Mouse (Mus musculus) liver, embryonic 11.5 days (tissue): ENCODE data around the gene Ppard. TPM values are rescaled to one million over a fixed set of nuclear protein-coding genes. Genes with fewer than 3 reads are reported as not detected.

Experiments
- polyA plus RNA-seq: library from polyadenylated mRNA; unstranded; fragments of >200 nt; fragmentation: Nextera tagmentation; extraction: Ambion mirVana; gene quantifications from 2 replicates; pipeline ENCODE4 v1.2.1, GENCODE M21; 2014

Ppard gene
- polyA plus RNA-seq, 1 experiment from 2014 or later, result 2.3 TPM

Other genes with a start within 250 kb of the Ppard start
- 0.61 and 0.97 TPM in 2 replicates for gene Tcp11, start 152.1 kb upstream of the Ppard start, polyA plus RNA-seq
- gene Scube3, start 90.6 kb upstream of the Ppard start, polyA plus RNA-seq, result 2.6 TPM in 2 replicates
- gene Zfp523, start 55.6 kb upstream of the Ppard start, polyA plus RNA-seq, result 13.3 and 14.6 TPM in 2 replicates
- gene Def6, start 24.9 kb upstream of the Ppard start, polyA plus RNA-seq, result 24.1 and 27.3 TPM in 2 replicates
- 30.2 and 31.1 TPM in 2 replicates for gene Fance, start 80.8 kb downstream of the Ppard start, polyA plus RNA-seq
- 683 and 733 TPM in 2 replicates for gene Rpl10a, start 95.8 kb downstream of the Ppard start, polyA plus RNA-seq
- 4.3 and 4.6 TPM in 2 replicates for gene Tead3, start 118.1 kb downstream of the Ppard start, polyA plus RNA-seq
- gene Tulp1, start 132.5 kb downstream of the Ppard start, polyA plus RNA-seq, result 2.8 and 3.3 TPM in 2 replicates